ENCODE assay signal across 8 mouse cellular contexts in genomic region chr13:92740671-92741270, GRCm38 (mm10). TPM values are rescaled to one million over a fixed set of nuclear protein-coding genes. Genes with fewer than 3 reads are reported as not detected.
DNase-seq lines count a peak whose midpoint lies in the region; ATAC-seq and TF ChIP-seq lines count a peak whose summit lies in the region.

No protein-coding gene starts in this region.

- H3K9ac ChIP-seq in midbrain, postnatal 0 days (replicated peaks; ENCODE audit: low read length, poor library complexity, severe bottlenecking): no peak overlapping the region

- no peaks in the 10 kb centered on the region for H3K36me3 ChIP-seq in E14TG2a.4 (ENCODE audit: insufficient read depth, low read length)
- H3K36me3 ChIP-seq in midbrain, postnatal 0 days (ENCODE audit: insufficient read depth, low read length): no peaks in the 10 kb centered on the region

- no peak overlapping the region for H3K4me3 ChIP-seq in E14TG2a.4 (replicated peaks; ENCODE audit: low read length)
- H3K4me3 ChIP-seq in midbrain, postnatal 0 days (ENCODE audit: low read depth, low read length): no peak overlapping the region

- H3K4me2 ChIP-seq in midbrain, postnatal 0 days (ENCODE audit: low read depth, low read length, poor library complexity, severe bottlenecking): no peak overlapping the region

- no peak overlapping the region for H3K27ac ChIP-seq in midbrain, postnatal 0 days (ENCODE audit: low read depth, low read length)

- 0 out of 2 replicates have a peak, but pooled peaks cover 4% of the 10 kb centered on the region for H3K27me3 ChIP-seq in E14TG2a.4 (ENCODE audit: insufficient read depth, low read length)
- H3K27me3 ChIP-seq in midbrain, postnatal 0 days (ENCODE audit: insufficient read depth, low read length): no peaks in the 10 kb centered on the region

- intact Hi-C loops in heart, postnatal 36 days (cut with DNase I): loop anchor here (1.0 to 5.0 kb wide), 2 partner anchors 160 to 383 kb away; partner anchors contain the start of gene Msh3
- intact Hi-C loops in heart, postnatal 10 days (cut with DNase I): loop anchor here (1.0 to 5.0 kb wide), 2 partner anchors 160 to 383 kb away; partner anchors contain the start of gene Msh3

- no peaks in the 10 kb centered on the region for H3K9me3 ChIP-seq in E14TG2a.4 (ENCODE audit: low read length)
- H3K9me3 ChIP-seq in midbrain, postnatal 0 days (ENCODE audit: low read length): no peaks in the 10 kb centered on the region

- TF ChIP-seq CTCF in E14TG2a.4 (conservative IDR thresholded peaks at IDR 0.05; ENCODE audit: low read length): peak; percentile 66
- TF ChIP-seq CTCF in midbrain, postnatal 0 days (IDR thresholded peaks at IDR 0.05): peak; percentile 92

- WGBS in midbrain, postnatal 0 days: 5% methylated on average over 2 of the region's 2 CpGs

- DNase-seq in heart, adult 8-10 months (ENCODE audit: low spot score): peak; percentile 42
- DNase-seq in heart, postnatal 36 days: no peak
- DNase-seq in cerebellum, postnatal 10 days: peak; percentile 50 to 71
- peak; percentile 50 to 65 for DNase-seq in heart, postnatal 10 days
- peak; percentile 26 to 46 for DNase-seq in kidney, postnatal 4 days
- DNase-seq in midbrain, postnatal 0 days (ENCODE audit: low spot score): peak; percentile 86
- DNase-seq in gastrocnemius, postnatal 4 days (ENCODE audit: low spot score in 2 of 2): no peak

- no peaks in the 10 kb centered on the region for H3K4me1 ChIP-seq in E14TG2a.4 (replicated peaks; ENCODE audit: low read depth, low read length)
- H3K4me1 ChIP-seq in midbrain, postnatal 0 days (ENCODE audit: insufficient read depth, low read length): no peaks in the 10 kb centered on the region

- peak; percentile 64 for ATAC-seq in midbrain, postnatal 0 days (ENCODE audit: low FRiP score)

RNA-seq across cellular contexts. Expression of gene Thbs4, which starts 53.8 kb away (rescaled TPM):
- total RNA-seq in heart, adult 8-10 months (2022): 1 to 10 TPM; 4.5 to 7.9 (median 6.6) TPM
- 1 to 10 TPM; 3.4 to 3.6 TPM for total RNA-seq in heart, postnatal 36 days (2021)
- total RNA-seq in heart, postnatal 10 days (2021): 10 to 100 TPM in 1 of 2 experiments, 1 to 10 TPM in 1; 8.9 to 12.4 TPM
- 0.93 and 0.94 TPM in 2 replicates for total RNA-seq in midbrain, postnatal 0 days (2014; rRNA removed)
- 1.5 and 1.7 TPM in 2 replicates for polyA plus RNA-seq in midbrain, postnatal 0 days (2015; fragmentation: Nextera tagmentation; extraction: Ambion mirVana)
- total RNA-seq in gastrocnemius, postnatal 4 days (2021): 100 to 1,000 TPM; 151 to 191 TPM

Comparison
In these comparisons a context has a peak if more than half of its experiments do, and no peak if none do; other contexts are left out.
1. DNase-seq: peak in heart, adult 8-10 months (single experiment), cerebellum, postnatal 10 days (2 of 2), heart, postnatal 10 days (2 of 2), kidney, postnatal 4 days (2 of 2) and midbrain, postnatal 0 days (single experiment); none in heart, postnatal 36 days (0 of 2) and gastrocnemius, postnatal 4 days (0 of 2).
2. RNA of gene Thbs4, which starts 53.8 kb away (total RNA-seq): 151 to 191 TPM in gastrocnemius, postnatal 4 days; 8.9 to 12.4 TPM in heart, postnatal 10 days, 4.5 to 7.9 TPM in heart, adult 8-10 months, 3.4 to 3.6 TPM in heart, postnatal 36 days and 0.93 to 0.94 TPM in midbrain, postnatal 0 days; every median in the first group is over 10 times any median in the second.